Mouse (Mus musculus): ENCODE measurements at regions not wholly inside any gene's neighbourhood (a gene's known extent, or its start where the extent isn't known, plus 50 kb on each side); places are given as distances from the start of the nearest gene placed in this dataset.

DNA sequence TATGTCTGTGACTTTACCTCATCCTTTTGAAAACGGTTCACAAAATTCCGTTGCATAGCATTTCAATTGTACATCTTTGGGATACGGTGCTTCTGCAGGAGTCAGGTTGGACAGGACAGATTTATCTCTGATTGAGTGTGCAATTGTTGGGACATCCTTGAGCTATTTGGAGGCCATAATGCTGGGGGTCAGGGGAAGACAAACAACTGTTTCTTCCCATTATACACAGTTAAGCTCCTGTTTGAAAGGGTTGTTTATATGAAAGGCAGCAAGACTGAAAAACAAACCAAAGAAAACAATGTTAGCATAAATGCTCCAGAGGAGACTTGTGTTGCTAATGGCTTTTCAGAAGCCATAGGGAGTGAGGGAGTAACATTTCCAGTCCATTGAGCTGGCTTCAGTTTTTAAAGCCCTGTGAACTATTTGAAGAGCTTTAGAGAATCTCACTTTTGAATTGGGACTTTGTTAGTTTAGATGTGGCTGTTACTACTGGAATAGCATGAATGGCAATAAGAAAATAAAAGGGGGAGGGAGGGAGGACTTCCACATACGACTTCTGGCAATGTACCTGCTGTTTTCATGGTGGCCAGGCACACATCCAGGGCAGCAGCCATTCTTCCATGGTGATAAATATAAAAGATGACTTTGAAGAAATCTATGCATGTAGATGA lies 351.3 kb downstream of the Rpl36a-ps1 start:
- TF ChIP-seq CTCF (IDR thresholded peaks at IDR 0.05; ENCODE audit: low read depth, low read length) (no peak), POLR2A (IDR thresholded peaks at IDR 0.05; ENCODE audit: borderline replicate concordance, low read depth, low read length) (no peak)

All from bone marrow macrophage, adult 2 months (primary cell).